Mouse (Mus musculus): ENCODE measurements at regions not wholly inside any gene's neighbourhood (a gene's known extent, or its start where the extent isn't known, plus 50 kb on each side); places are given as distances from the start of the nearest gene placed in this dataset.

- no peak for DNase-seq (ENCODE audit: low read depth, low spot score)
Measured at GRCm38 (mm10) chr14:105783428-105783827, 113.2 kb downstream of the Spry2 start.

- DNase-seq (ENCODE audit: low read depth, low spot score) = no peak
Measured at GRCm38 (mm10) chr14:105779760-105780159, 116.9 kb downstream of the Spry2 start.

GRCm38 (mm10) chr14:105779349-105779748 lies 117.3 kb downstream of the Spry2 start:
- peak; percentile 29 for DNase-seq (ENCODE audit: low read depth, low spot score)

GRCm38 (mm10) chr14:105773674-105774073 lies 122.9 kb downstream of the Spry2 start:
- peak; percentile 13 for DNase-seq (ENCODE audit: low read depth, low spot score)

GRCm38 (mm10) chr14:105767100-105767499 lies 129.5 kb downstream of the Spry2 start:
- no peak for DNase-seq (ENCODE audit: low read depth, low spot score)

GRCm38 (mm10) chr14:105752509-105753375 lies 143.9 kb downstream of the Spry2 start:
- DNase-seq (ENCODE audit: low read depth, low spot score) = peak; percentile 74

- no peak for DNase-seq (ENCODE audit: low read depth, low spot score)
Measured at GRCm38 (mm10) chr14:105751762-105752161, 144.9 kb downstream of the Spry2 start.

- DNase-seq (ENCODE audit: low read depth, low spot score) = no peak
Measured at GRCm38 (mm10) chr14:105744578-105744977, 152.0 kb downstream of the Spry2 start.

GRCm38 (mm10) chr14:105744125-105744524 lies 152.5 kb downstream of the Spry2 start:
- no peak for DNase-seq (ENCODE audit: low read depth, low spot score)

- DNase-seq (ENCODE audit: low read depth, low spot score) = no peak
Measured at GRCm38 (mm10) chr14:105740889-105741288, 155.7 kb downstream of the Spry2 start.

- DNase-seq (ENCODE audit: low read depth, low spot score) = no peak
Measured at GRCm38 (mm10) chr14:105738568-105738967, 158.1 kb downstream of the Spry2 start.

- DNase-seq (ENCODE audit: low read depth, low spot score) = no peak
Measured at GRCm38 (mm10) chr14:105736352-105736751, 160.3 kb downstream of the Spry2 start.

GRCm38 (mm10) chr14:105734291-105734690 lies 162.3 kb downstream of the Spry2 start:
- DNase-seq (ENCODE audit: low read depth, low spot score) = no peak

- DNase-seq (ENCODE audit: low read depth, low spot score) = peak; percentile 15
Measured at GRCm38 (mm10) chr14:105733013-105733728, 163.4 kb downstream of the Spry2 start.

- DNase-seq (ENCODE audit: low read depth, low spot score) = peak; percentile 44
Measured at GRCm38 (mm10) chr14:105732221-105733012, 164.2 kb downstream of the Spry2 start.

GRCm38 (mm10) chr14:105730786-105731185 lies 165.8 kb downstream of the Spry2 start:
- DNase-seq (ENCODE audit: low read depth, low spot score) = peak; percentile 16

GRCm38 (mm10) chr14:105728841-105729240 lies 167.8 kb downstream of the Spry2 start:
- no peak for DNase-seq (ENCODE audit: low read depth, low spot score)

- no peak for DNase-seq (ENCODE audit: low read depth, low spot score)
Measured at GRCm38 (mm10) chr14:105725741-105726140, 170.9 kb downstream of the Spry2 start.

GRCm38 (mm10) chr14:105722923-105723322 lies 173.7 kb downstream of the Spry2 start:
- no peak for DNase-seq (ENCODE audit: low read depth, low spot score)

GRCm38 (mm10) chr14:105721576-105721975 lies 175.0 kb downstream of the Spry2 start:
- no peak for DNase-seq (ENCODE audit: low read depth, low spot score)

- DNase-seq (ENCODE audit: low read depth, low spot score) = no peak
Measured at GRCm38 (mm10) chr14:105720816-105721510, 175.7 kb downstream of the Spry2 start.

Data from retina, adult 2 months (tissue).